Mouse (Mus musculus): Measurements from ENCODE around the gene Rnf169. TPM values are rescaled to one million over a fixed set of nuclear protein-coding genes. Genes with fewer than 3 reads are reported as not detected.
A peak's percentile ranks its signal among the peaks of the same experiment; 100 is the strongest.
"Not testable (repeated sequence)": the region's sequence is repeated elsewhere in the genome, so short reads cannot be mapped to it uniquely, and the experiment has no call there.

The Rnf169 gene
- polyA plus RNA-seq, 1 experiment from 2014 or later = 4.4 TPM

DNA sequence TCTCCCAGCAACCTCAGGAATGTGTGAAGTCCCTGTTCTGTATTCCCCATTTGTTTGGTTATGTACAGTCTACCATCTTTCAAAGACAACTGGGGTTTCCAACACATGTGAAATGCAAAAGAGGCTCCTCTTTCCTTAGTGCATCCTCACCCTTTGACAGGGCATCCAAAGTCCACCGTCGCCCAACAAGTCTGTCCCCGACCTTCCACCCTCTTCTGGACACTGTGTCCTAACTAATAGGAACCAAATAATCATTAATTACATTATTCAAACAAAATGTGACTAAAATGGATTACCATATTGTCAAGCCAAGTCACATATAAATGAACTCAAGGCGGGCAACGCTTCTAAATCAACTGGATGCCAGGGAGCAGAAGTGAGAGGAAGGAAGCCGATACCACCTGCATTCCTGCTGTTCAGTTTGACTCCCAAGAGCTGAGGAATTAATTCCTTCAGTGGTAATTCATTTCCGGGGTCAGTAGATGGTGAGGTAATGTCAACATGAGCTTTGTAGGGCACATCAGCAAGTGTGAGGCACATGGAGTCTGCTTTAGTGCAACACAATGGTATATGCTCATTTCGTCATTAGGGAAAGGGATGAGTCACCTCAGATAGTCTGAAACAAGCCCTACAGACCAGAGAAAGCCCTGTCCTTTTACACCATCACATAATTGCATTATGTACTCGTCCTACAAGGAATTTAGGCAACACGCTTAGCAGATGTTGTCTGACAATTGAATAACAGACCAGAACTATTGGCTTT, 5.9 kb downstream of the Rnf169 start:
- H3K4me1 ChIP-seq (replicated peaks; ENCODE audit: insufficient read depth, low read length) = peaks cover 20% of the 10 kb centered on the region
- no peak overlapping the region for H3K4me2 ChIP-seq (ENCODE audit: low read length)
- no peak for TF ChIP-seq CTCF (IDR thresholded peaks at IDR 0.05; ENCODE audit: low read depth)
- no peak overlapping the region; the same call in 1 of the 2 replicates for H3K27ac ChIP-seq
- H3K36me3 ChIP-seq (ENCODE audit: insufficient read depth, low read length) = no peaks in the 10 kb centered on the region
- ATAC-seq (replicated peaks; ENCODE audit: low FRiP score, low read depth) = peak; percentile 71
- no peak overlapping the region for H3K4me3 ChIP-seq (replicated peaks; ENCODE audit: low read depth, low read length)
- 55% methylated on average over 10 of the region's 10 CpGs for WGBS
- peak; percentile 40 for DNase-seq (ENCODE audit: low spot score)
- H3K9ac ChIP-seq (ENCODE audit: low read depth, low read length) = no peak overlapping the region
- no peaks in the 10 kb centered on the region for H3K9me3 ChIP-seq (replicated peaks; ENCODE audit: low read length)
- H3K27me3 ChIP-seq (ENCODE audit: insufficient read depth, low read length) = no peaks in the 10 kb centered on the region

DNA sequence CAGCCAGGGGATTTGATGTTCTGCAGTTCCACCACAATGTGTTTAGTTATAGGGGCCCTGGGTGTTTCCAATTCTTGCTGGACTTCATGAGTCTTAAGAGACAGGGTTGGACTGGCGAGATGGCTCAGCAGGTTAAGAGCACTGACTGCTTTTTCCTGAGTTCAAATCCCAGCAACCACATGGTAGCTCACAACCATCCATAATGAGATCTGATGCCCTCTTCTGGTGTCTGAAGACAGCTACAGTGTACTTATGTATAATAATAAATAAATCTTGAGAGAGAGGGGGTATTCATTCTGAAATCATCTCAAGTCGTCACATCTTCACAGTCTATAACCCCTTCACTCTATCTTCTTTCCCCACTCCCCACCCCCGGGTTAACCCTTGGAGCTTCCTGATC, 7.3 kb downstream of the Rnf169 start:
- H3K4me3 ChIP-seq (replicated peaks; ENCODE audit: low read depth, low read length); H3K27ac ChIP-seq; ATAC-seq (replicated peaks; ENCODE audit: low FRiP score, low read depth); DNase-seq (ENCODE audit: low spot score); H3K27me3 ChIP-seq (ENCODE audit: insufficient read depth, low read length); H3K36me3 ChIP-seq (ENCODE audit: insufficient read depth, low read length); H3K9me3 ChIP-seq (replicated peaks; ENCODE audit: low read length); H3K9ac ChIP-seq (ENCODE audit: low read depth, low read length); H3K4me2 ChIP-seq (ENCODE audit: low read length): not testable (repeated sequence)
- WGBS = 79% methylated on average over 3 of the region's 3 CpGs
- peaks cover 20% of the 10 kb centered on the region for H3K4me1 ChIP-seq (replicated peaks; ENCODE audit: insufficient read depth, low read length)

DNA sequence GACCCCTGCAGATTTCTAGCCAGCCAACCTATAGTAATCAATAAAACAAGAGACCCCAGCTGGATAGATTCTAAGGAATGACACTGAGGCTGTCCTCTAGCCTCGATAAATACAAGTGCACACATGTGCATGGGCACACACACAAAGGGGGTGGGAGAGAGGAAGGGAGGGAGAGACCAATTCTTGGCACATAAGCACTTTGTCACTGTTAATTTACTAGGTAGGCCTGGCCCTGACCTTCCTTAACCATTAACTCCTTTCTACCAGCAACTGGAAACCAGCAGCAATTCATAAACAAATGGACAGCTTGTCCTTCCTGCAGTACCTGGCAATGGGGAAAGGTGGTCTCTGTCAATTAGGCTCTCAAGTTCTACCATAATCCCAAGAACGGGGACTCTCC, 8.3 kb downstream of the Rnf169 start:
- H3K36me3 ChIP-seq (ENCODE audit: insufficient read depth, low read length) = no peaks in the 10 kb centered on the region
- TF ChIP-seq CTCF (IDR thresholded peaks at IDR 0.05; ENCODE audit: low read depth) = no peak
- DNase-seq (ENCODE audit: low spot score) (peak; percentile 28), ATAC-seq (replicated peaks; ENCODE audit: low FRiP score, low read depth) (peak; percentile 51; the same call in 1 of the 2 replicates)
- no peaks in the 10 kb centered on the region for H3K9me3 ChIP-seq (replicated peaks; ENCODE audit: low read length)
- H3K27me3 ChIP-seq (ENCODE audit: insufficient read depth, low read length) = no peaks in the 10 kb centered on the region
- peak overlapping the region; percentile 47 for H3K27ac ChIP-seq
- no peak overlapping the region for H3K9ac ChIP-seq (ENCODE audit: low read depth, low read length)
- H3K4me2 ChIP-seq (ENCODE audit: low read length) = no peak overlapping the region
- WGBS = 45% methylated on average over 2 of the region's 2 CpGs
- H3K4me3 ChIP-seq (replicated peaks; ENCODE audit: low read depth, low read length) = no peak overlapping the region
- peaks cover 20% of the 10 kb centered on the region for H3K4me1 ChIP-seq (replicated peaks; ENCODE audit: insufficient read depth, low read length)

DNA sequence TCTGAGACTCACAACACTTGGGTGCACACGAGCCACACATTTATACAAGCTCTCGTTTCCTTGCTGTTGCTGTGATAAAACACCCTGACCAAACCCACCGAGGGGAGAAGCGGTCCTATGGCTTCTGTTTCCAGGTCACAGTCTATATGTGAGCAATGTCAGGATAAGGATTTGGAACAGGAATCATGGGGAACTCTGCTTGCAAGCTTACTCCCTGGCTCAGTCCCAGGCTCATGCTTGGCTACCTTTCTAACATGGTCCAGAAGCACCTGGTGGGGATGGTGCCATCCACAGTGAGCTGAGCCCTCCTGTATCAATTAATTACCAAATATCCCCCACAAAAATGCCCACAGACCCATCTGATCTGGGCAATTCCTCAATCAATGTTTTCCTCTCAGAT, 11.1 kb downstream of the Rnf169 start:
- 51% methylated on average over 4 of the region's 4 CpGs for WGBS
- TF ChIP-seq CTCF (IDR thresholded peaks at IDR 0.05; ENCODE audit: low read depth) = no peak
- H3K4me2 ChIP-seq (ENCODE audit: low read length) = no peak overlapping the region
- no peaks in the 10 kb centered on the region for H3K9me3 ChIP-seq (replicated peaks; ENCODE audit: low read length)
- no peak overlapping the region for H3K9ac ChIP-seq (ENCODE audit: low read depth, low read length)
- H3K36me3 ChIP-seq (ENCODE audit: insufficient read depth, low read length) = no peaks in the 10 kb centered on the region
- no peak overlapping the region for H3K4me3 ChIP-seq (replicated peaks; ENCODE audit: low read depth, low read length)
- H3K4me1 ChIP-seq (replicated peaks; ENCODE audit: insufficient read depth, low read length) = peaks cover 32% of the 10 kb centered on the region
- no peak for DNase-seq (ENCODE audit: low spot score)
- no peaks in the 10 kb centered on the region for H3K27me3 ChIP-seq (ENCODE audit: insufficient read depth, low read length)
- no peak overlapping the region for H3K27ac ChIP-seq
- ATAC-seq (replicated peaks; ENCODE audit: low FRiP score, low read depth) = no peak

DNA sequence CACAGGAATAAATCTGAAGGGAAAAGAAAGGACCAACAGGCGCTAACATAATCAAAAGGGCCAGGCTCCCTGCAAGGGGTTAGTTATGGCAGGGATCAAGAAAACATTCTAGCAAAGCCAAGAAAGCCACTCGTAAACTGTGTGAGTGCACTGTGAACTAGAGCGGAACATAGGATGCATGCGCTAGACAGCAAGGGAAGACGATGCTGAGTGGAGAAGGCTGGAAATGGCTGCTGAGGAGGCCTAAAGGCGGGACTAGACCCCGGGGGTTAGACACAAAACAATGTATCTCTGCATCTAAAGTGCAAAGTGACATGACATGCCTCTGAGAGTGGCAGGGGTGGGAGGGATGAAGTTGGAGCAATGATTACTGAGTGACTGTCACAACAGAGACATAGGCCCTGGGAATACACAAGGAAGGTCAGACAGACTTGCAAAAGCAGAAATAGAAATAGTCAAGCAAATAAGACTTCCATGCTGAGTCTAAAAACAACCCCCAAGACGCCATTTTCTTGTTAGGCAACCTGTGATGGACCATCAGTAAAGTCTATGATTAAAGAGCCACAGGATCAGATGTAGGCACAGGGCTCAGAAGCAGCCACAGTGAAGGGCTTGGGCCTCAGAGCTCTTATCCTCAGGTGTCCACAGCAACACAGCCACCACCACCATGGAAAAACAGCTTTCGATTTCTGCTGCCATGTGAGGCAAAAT, 14.1 kb downstream of the Rnf169 start:
- Histone ChIP-seq H3K4me3 (replicated peaks; ENCODE audit: low read depth, low read length) (no peak overlapping the region), H3K27ac (peak overlapping the region; percentile 71; the same call in 1 of the 2 replicates), H3K36me3 (ENCODE audit: insufficient read depth, low read length) (no peaks in the 10 kb centered on the region), H3K9me3 (replicated peaks; ENCODE audit: low read length) (no peaks in the 10 kb centered on the region), H3K9ac (ENCODE audit: low read depth, low read length) (no peak overlapping the region), H3K4me1 (replicated peaks; ENCODE audit: insufficient read depth, low read length) (peaks cover 31% of the 10 kb centered on the region), H3K4me2 (ENCODE audit: low read length) (no peak overlapping the region), H3K27me3 (ENCODE audit: insufficient read depth, low read length) (no peaks in the 10 kb centered on the region)
- 0 out of 2 replicates have a peak, but pooled peaks have one; percentile 6 for ATAC-seq (replicated peaks; ENCODE audit: low FRiP score, low read depth)
- 41% methylated on average over 9 of the region's 9 CpGs for WGBS
- peak; percentile 67 for DNase-seq (ENCODE audit: low spot score)
- no peak for TF ChIP-seq CTCF (IDR thresholded peaks at IDR 0.05; ENCODE audit: low read depth)

DNA sequence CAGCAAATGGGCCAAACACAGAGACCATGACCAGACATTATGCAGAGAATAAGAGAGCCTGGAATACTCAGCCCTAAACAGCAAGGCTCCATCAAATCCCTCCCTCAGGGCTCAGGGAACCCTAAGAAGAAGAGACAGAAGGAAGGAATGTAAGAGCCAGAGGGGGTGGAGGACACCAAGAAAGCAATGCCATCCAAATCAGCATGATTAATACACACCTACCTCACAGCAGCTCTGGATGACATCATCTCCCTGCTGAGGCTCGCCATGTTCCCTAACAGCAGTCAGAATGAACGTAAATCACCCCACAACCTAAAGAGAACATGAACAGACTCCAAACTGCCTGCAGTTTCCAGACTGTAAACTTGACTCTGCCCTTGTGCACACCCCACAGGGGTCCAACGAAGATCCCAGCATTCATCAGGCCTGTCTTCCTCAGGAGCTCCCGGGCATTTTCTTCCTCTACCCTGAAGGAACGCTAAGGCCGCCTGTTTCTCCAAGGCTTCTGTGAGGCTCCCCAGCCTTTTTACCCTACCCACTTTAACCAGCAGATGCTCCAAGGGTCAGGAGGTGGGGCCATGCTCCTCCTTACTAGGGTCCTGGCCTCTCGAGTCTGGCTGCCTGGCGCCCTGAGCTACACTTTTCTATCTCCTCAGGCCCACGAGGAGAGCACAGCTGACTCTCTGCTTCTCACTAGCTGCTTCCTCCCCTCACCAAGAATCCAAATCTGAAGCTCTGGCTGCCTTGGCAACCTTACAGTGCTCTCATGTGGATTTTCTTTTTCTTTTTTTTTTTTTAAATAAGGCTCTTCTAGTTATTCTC, 15.0 kb downstream of the Rnf169 start:
- Histone ChIP-seq H3K4me3 (replicated peaks; ENCODE audit: low read depth, low read length) (no peak overlapping the region), H3K9ac (ENCODE audit: low read depth, low read length) (no peak overlapping the region; the same call in 1 of the 2 replicates), H3K27me3 (ENCODE audit: insufficient read depth, low read length) (no peaks in the 10 kb centered on the region), H3K9me3 (replicated peaks; ENCODE audit: low read length) (no peaks in the 10 kb centered on the region), H3K4me2 (ENCODE audit: low read length) (peak overlapping the region; percentile 26; the same call in 1 of the 2 replicates), H3K36me3 (ENCODE audit: insufficient read depth, low read length) (no peaks in the 10 kb centered on the region), H3K27ac (peak overlapping the region; percentile 71), H3K4me1 (replicated peaks; ENCODE audit: insufficient read depth, low read length) (peaks cover 32% of the 10 kb centered on the region)
- TF ChIP-seq CTCF (IDR thresholded peaks at IDR 0.05; ENCODE audit: low read depth) = no peak
- ATAC-seq (replicated peaks; ENCODE audit: low FRiP score, low read depth) (no peak; the same call in 1 of the 2 replicates), DNase-seq (ENCODE audit: low spot score) (peak; percentile 53)
- WGBS = 23% methylated on average over 9 of the region's 9 CpGs

All from kidney, postnatal 0 days (tissue).